Mouse (Mus musculus): ENCODE results near the gene Hemgn. TPM values are rescaled to one million over a fixed set of nuclear protein-coding genes. Genes with fewer than 3 reads are reported as not detected.

Gene Hemgn
- polyA plus RNA-seq, 1 experiment from 2014 or later, result 0.13 TPM

GRCm38 (mm10) chr4:46353045-46353444 lies 60.3 kb downstream of the Hemgn start:
- Histone ChIP-seq H3K27me3 (replicated peaks; ENCODE audit: control insufficient read depth, insufficient read depth, low read length) (peaks cover 43% of the 10 kb centered on the region), H3K36me3 (ENCODE audit: control insufficient read depth, insufficient read depth, low read length) (no peaks in the 10 kb centered on the region), H3K4me3 (ENCODE audit: low read length) (no peak overlapping the region), H3K4me2 (ENCODE audit: low read length) (no peak overlapping the region), H3K4me1 (ENCODE audit: control insufficient read depth, insufficient read depth, low read depth, low read length) (no peaks in the 10 kb centered on the region), H3K9ac (ENCODE audit: low read depth, low read length) (no peak overlapping the region), H3K27ac (ENCODE audit: low read depth, low read length) (no peak overlapping the region), H3K9me3 (ENCODE audit: control insufficient read depth, low read length) (no peaks in the 10 kb centered on the region)
- WGBS, result 8% methylated on average over 10 of the region's 10 CpGs
- ATAC-seq, result no peak

GRCm38 (mm10) chr4:46349530-46349929 lies 63.8 kb downstream of the Hemgn start:
- H3K9me3 ChIP-seq (ENCODE audit: control insufficient read depth, low read length), result peaks cover 2% of the 10 kb centered on the region; the same call in 1 of the 2 replicates
- no peak overlapping the region for H3K4me2 ChIP-seq (ENCODE audit: low read length)
- H3K4me3 ChIP-seq (ENCODE audit: low read length), result no peak overlapping the region
- H3K27me3 ChIP-seq (replicated peaks; ENCODE audit: control insufficient read depth, insufficient read depth, low read length), result peaks cover 59% of the 10 kb centered on the region
- H3K9ac ChIP-seq (ENCODE audit: low read depth, low read length), result no peak overlapping the region
- WGBS, result 43% methylated on average over 5 of the region's 5 CpGs
- no peak for ATAC-seq
- H3K4me1 ChIP-seq (ENCODE audit: control insufficient read depth, insufficient read depth, low read depth, low read length), result peaks cover under 1% of the 10 kb centered on the region; the same call in 1 of the 2 replicates
- H3K36me3 ChIP-seq (ENCODE audit: control insufficient read depth, insufficient read depth, low read length), result no peaks in the 10 kb centered on the region
- no peak overlapping the region for H3K27ac ChIP-seq (ENCODE audit: low read depth, low read length)

GRCm38 (mm10) chr4:46348897-46349296 lies 64.4 kb downstream of the Hemgn start:
- 27% methylated on average over 9 of the region's 9 CpGs for WGBS
- Histone ChIP-seq H3K4me1 (ENCODE audit: control insufficient read depth, insufficient read depth, low read depth, low read length) (peaks cover 4% of the 10 kb centered on the region; the same call in 1 of the 2 replicates), H3K27ac (ENCODE audit: low read depth, low read length) (no peak overlapping the region), H3K27me3 (replicated peaks; ENCODE audit: control insufficient read depth, insufficient read depth, low read length) (peaks cover 65% of the 10 kb centered on the region), H3K4me3 (ENCODE audit: low read length) (no peak overlapping the region), H3K4me2 (ENCODE audit: low read length) (no peak overlapping the region), H3K36me3 (ENCODE audit: control insufficient read depth, insufficient read depth, low read length) (no peaks in the 10 kb centered on the region), H3K9ac (ENCODE audit: low read depth, low read length) (no peak overlapping the region), H3K9me3 (ENCODE audit: control insufficient read depth, low read length) (peaks cover 2% of the 10 kb centered on the region; the same call in 1 of the 2 replicates)
- no peak for ATAC-seq

- no peak overlapping the region for H3K27ac ChIP-seq (ENCODE audit: low read depth, low read length)
- peaks cover 6% of the 10 kb centered on the region for H3K4me1 ChIP-seq (ENCODE audit: control insufficient read depth, insufficient read depth, low read depth, low read length)
- peaks cover 76% of the 10 kb centered on the region for H3K27me3 ChIP-seq (replicated peaks; ENCODE audit: control insufficient read depth, insufficient read depth, low read length)
- H3K4me3 ChIP-seq (ENCODE audit: low read length), result no peak overlapping the region
- WGBS, result 1% methylated on average over 41 of the region's 41 CpGs
- ATAC-seq, result no peak
- H3K9ac ChIP-seq (ENCODE audit: low read depth, low read length), result no peak overlapping the region; the same call in 1 of the 2 replicates
- peaks cover 2% of the 10 kb centered on the region; the same call in 1 of the 2 replicates for H3K9me3 ChIP-seq (ENCODE audit: control insufficient read depth, low read length)
- H3K4me2 ChIP-seq (ENCODE audit: low read length), result no peak overlapping the region
- no peaks in the 10 kb centered on the region for H3K36me3 ChIP-seq (ENCODE audit: control insufficient read depth, insufficient read depth, low read length)
Measured at GRCm38 (mm10) chr4:46347580-46348515, 65.5 kb downstream of the Hemgn start.

GRCm38 (mm10) chr4:46347141-46347540 lies 66.2 kb downstream of the Hemgn start:
- WGBS, result 5% methylated on average over 4 of the region's 4 CpGs
- ATAC-seq, result no peak
- Histone ChIP-seq H3K4me1 (ENCODE audit: control insufficient read depth, insufficient read depth, low read depth, low read length) (peaks cover 9% of the 10 kb centered on the region), H3K27ac (ENCODE audit: low read depth, low read length) (no peak overlapping the region), H3K9me3 (ENCODE audit: control insufficient read depth, low read length) (peaks cover 2% of the 10 kb centered on the region; the same call in 1 of the 2 replicates), H3K36me3 (ENCODE audit: control insufficient read depth, insufficient read depth, low read length) (no peaks in the 10 kb centered on the region), H3K4me2 (ENCODE audit: low read length) (no peak overlapping the region), H3K27me3 (replicated peaks; ENCODE audit: control insufficient read depth, insufficient read depth, low read length) (peaks cover 75% of the 10 kb centered on the region), H3K4me3 (ENCODE audit: low read length) (no peak overlapping the region), H3K9ac (ENCODE audit: low read depth, low read length) (no peak overlapping the region)

GRCm38 (mm10) chr4:46346221-46346620 lies 67.1 kb downstream of the Hemgn start:
- WGBS, result 26% methylated on average over 6 of the region's 6 CpGs
- no peak overlapping the region for H3K4me3 ChIP-seq (ENCODE audit: low read length)
- peaks cover 71% of the 10 kb centered on the region for H3K27me3 ChIP-seq (replicated peaks; ENCODE audit: control insufficient read depth, insufficient read depth, low read length)
- no peaks in the 10 kb centered on the region for H3K36me3 ChIP-seq (ENCODE audit: control insufficient read depth, insufficient read depth, low read length)
- peaks cover 2% of the 10 kb centered on the region; the same call in 1 of the 2 replicates for H3K9me3 ChIP-seq (ENCODE audit: control insufficient read depth, low read length)
- H3K9ac ChIP-seq (ENCODE audit: low read depth, low read length), result no peak overlapping the region
- no peak for ATAC-seq
- no peak overlapping the region for H3K27ac ChIP-seq (ENCODE audit: low read depth, low read length)
- no peak overlapping the region for H3K4me2 ChIP-seq (ENCODE audit: low read length)
- H3K4me1 ChIP-seq (ENCODE audit: control insufficient read depth, insufficient read depth, low read depth, low read length), result peaks cover 9% of the 10 kb centered on the region

- 11% methylated on average over 3 of the region's 3 CpGs for whole genome bisulfite sequencing
- Histone ChIP-seq H3K4me1 (ENCODE audit: control insufficient read depth, insufficient read depth, low read depth, low read length) (peaks cover 9% of the 10 kb centered on the region), H3K27me3 (replicated peaks; ENCODE audit: control insufficient read depth, insufficient read depth, low read length) (peaks cover 71% of the 10 kb centered on the region), H3K27ac (ENCODE audit: low read depth, low read length) (no peak overlapping the region), H3K9ac (ENCODE audit: low read depth, low read length) (no peak overlapping the region), H3K4me3 (ENCODE audit: low read length) (no peak overlapping the region), H3K4me2 (ENCODE audit: low read length) (no peak overlapping the region), H3K36me3 (ENCODE audit: control insufficient read depth, insufficient read depth, low read length) (no peaks in the 10 kb centered on the region), H3K9me3 (ENCODE audit: control insufficient read depth, low read length) (peaks cover 2% of the 10 kb centered on the region; the same call in 1 of the 2 replicates)
- ATAC-seq, result no peak
Measured at GRCm38 (mm10) chr4:46345773-46346100, 67.6 kb downstream of the Hemgn start.

GRCm38 (mm10) chr4:46345056-46345772 lies 68.1 kb downstream of the Hemgn start:
- no peak overlapping the region for H3K27ac ChIP-seq (ENCODE audit: low read depth, low read length)
- H3K9ac ChIP-seq (ENCODE audit: low read depth, low read length), result no peak overlapping the region
- peaks cover 71% of the 10 kb centered on the region for H3K27me3 ChIP-seq (replicated peaks; ENCODE audit: control insufficient read depth, insufficient read depth, low read length)
- H3K36me3 ChIP-seq (ENCODE audit: control insufficient read depth, insufficient read depth, low read length), result no peaks in the 10 kb centered on the region
- H3K4me2 ChIP-seq (ENCODE audit: low read length), result no peak overlapping the region; the same call in none of the 2 replicates
- H3K9me3 ChIP-seq (ENCODE audit: control insufficient read depth, low read length), result peaks cover 2% of the 10 kb centered on the region; the same call in 1 of the 2 replicates
- no peak for ATAC-seq
- whole genome bisulfite sequencing, result 1% methylated on average over 58 of the region's 67 CpGs
- peaks cover 9% of the 10 kb centered on the region for H3K4me1 ChIP-seq (ENCODE audit: control insufficient read depth, insufficient read depth, low read depth, low read length)
- peak overlapping the region; percentile 37; the same call in 1 of the 2 replicates for H3K4me3 ChIP-seq (ENCODE audit: low read length)

- H3K4me1 ChIP-seq (ENCODE audit: control insufficient read depth, insufficient read depth, low read depth, low read length), result peaks cover 9% of the 10 kb centered on the region
- peak overlapping the region; percentile 52 for H3K4me2 ChIP-seq (ENCODE audit: low read length)
- peaks cover 2% of the 10 kb centered on the region; the same call in 1 of the 2 replicates for H3K9me3 ChIP-seq (ENCODE audit: control insufficient read depth, low read length)
- H3K9ac ChIP-seq (ENCODE audit: low read depth, low read length), result peak overlapping the region; percentile 17
- WGBS, result under 1% methylated on average over 39 of the region's 51 CpGs
- peaks cover 63% of the 10 kb centered on the region for H3K27me3 ChIP-seq (replicated peaks; ENCODE audit: control insufficient read depth, insufficient read depth, low read length)
- peak overlapping the region; percentile 37 for H3K4me3 ChIP-seq (ENCODE audit: low read length)
- H3K27ac ChIP-seq (ENCODE audit: low read depth, low read length), result no peak overlapping the region
- H3K36me3 ChIP-seq (ENCODE audit: control insufficient read depth, insufficient read depth, low read length), result no peaks in the 10 kb centered on the region
- ATAC-seq, result no peak
Measured at GRCm38 (mm10) chr4:46344288-46344687, 69.0 kb downstream of the Hemgn start.

Measured in hindbrain, embryonic 16.5 days (tissue).